Comparison of ENCODE assay signal across 10 mouse cellular contexts in the genomic region with DNA sequence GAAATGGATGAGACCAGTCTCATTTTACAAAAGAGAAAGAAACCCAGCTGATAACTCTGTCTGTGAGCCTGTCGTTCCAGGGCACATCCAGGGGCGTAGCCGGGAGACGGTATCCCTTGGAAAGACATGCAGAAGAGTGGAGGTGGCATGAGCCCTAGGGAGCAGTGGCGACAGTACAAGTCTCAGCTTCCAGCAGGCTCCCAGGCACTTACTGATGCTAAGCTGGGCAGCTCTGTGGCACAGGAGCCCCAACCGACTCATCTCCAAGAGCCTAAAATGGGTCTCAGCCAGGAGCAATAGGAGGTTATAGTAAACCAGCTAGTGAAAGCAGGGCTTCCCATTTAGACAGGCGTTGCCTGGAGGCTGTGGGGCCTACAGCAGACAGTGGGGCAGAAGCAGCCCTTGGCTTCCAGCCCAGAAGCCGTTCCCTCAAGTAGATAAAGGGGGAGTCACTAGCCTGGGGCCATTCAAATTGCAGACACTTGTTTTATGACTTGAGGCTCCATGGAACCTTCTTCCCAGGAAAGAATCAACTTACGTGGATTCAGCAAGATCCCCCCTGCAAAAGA. TPM values are rescaled to one million over a fixed set of nuclear protein-coding genes. Genes with fewer than 3 reads are reported as not detected.
A peak's percentile ranks its signal among the peaks of the same experiment; 100 is the strongest.
DNase-seq lines count a peak whose midpoint lies in the region; ATAC-seq and TF ChIP-seq lines count a peak whose summit lies in the region.
"Had no signal": no experiment of that assay in that cellular context is flagged by ENCODE, and none has a peak within 500 bp of the region (broad histone marks: within the 10 kb centered on the region; RNA-seq: fewer than 3 reads in every experiment).

No protein-coding gene starts in this region.

- no peak for TF ChIP-seq CTCF in layer of hippocampus, adult 2 months (conservative IDR thresholded peaks at IDR 0.05)
- TF ChIP-seq CTCF in MEL (IDR thresholded peaks at IDR 0.05 in 2 of 3, conservative IDR thresholded peaks at IDR 0.05 in 1 of 3; ENCODE audit: control insufficient read depth in 1 of 3, insufficient read depth in 1 of 3, low read depth in 2 of 3, low read length in 3 of 3, poor library complexity in 1 of 3, severe bottlenecking in 1 of 3), result no peak
- no peak for TF ChIP-seq CTCF in bone marrow, adult 2 months (IDR thresholded peaks at IDR 0.05; ENCODE audit: control insufficient read depth, insufficient read depth, low read length)

- TF ChIP-seq EP300 in MEL (IDR thresholded peaks at IDR 0.05; ENCODE audit: low read depth in 1 of 2, low read length in 2 of 2), result no peak

- peak in 1 of 2 experiments; percentile 41 for DNase-seq in layer of hippocampus, adult 2 months (ENCODE audit: low spot score in 2 of 2)
- no peak for DNase-seq in layer of hippocampus, adult 8-10 months (ENCODE audit: low spot score in 2 of 2)
- peak; percentile 86 for DNase-seq in MEL (ENCODE audit: low read depth, low spot score)
- no peak for DNase-seq in thymus, postnatal 0 days (ENCODE audit: low spot score)
- no peak for DNase-seq in kidney, adult 8-10 months

- WGBS in bone marrow, adult 2 months, result 65% methylated on average over 9 of the region's 9 CpGs
- 53% methylated on average over 9 of the region's 9 CpGs for WGBS in intestine, embryonic 16.5 days

- H3K4me1 ChIP-seq in MEL (ENCODE audit: control insufficient read depth in 1 of 2, insufficient read depth in 2 of 2, low read length in 2 of 2), result peaks cover 0 to 12% of the 10 kb centered on the region in 2 experiments
- peaks cover 7% of the 10 kb centered on the region; the same call in 1 of the 2 replicates for H3K4me1 ChIP-seq in bone marrow, adult 2 months (ENCODE audit: control insufficient read depth, insufficient read depth, low read length)
- peaks cover 22% of the 10 kb centered on the region for H3K4me1 ChIP-seq in intestine, embryonic 16.5 days (ENCODE audit: control insufficient read depth, insufficient read depth, low read length)
- H3K4me1 ChIP-seq: embryonic facial prominence, embryonic 12.5 days; midbrain, embryonic 12.5 days had no signal

- no peak overlapping the region for H3K4me2 ChIP-seq in intestine, embryonic 16.5 days (ENCODE audit: low read depth, low read length)
- H3K4me2 ChIP-seq: embryonic facial prominence, embryonic 12.5 days; midbrain, embryonic 12.5 days had no signal

- H3K9ac ChIP-seq in MEL (ENCODE audit: control insufficient read depth, low read depth, low read length, poor library complexity, severe bottlenecking), result peak overlapping the region; percentile 36; the same call in 1 of the 2 replicates
- no peak overlapping the region for H3K9ac ChIP-seq in intestine, embryonic 16.5 days (ENCODE audit: low read depth, low read length)
- H3K9ac ChIP-seq: embryonic facial prominence, embryonic 12.5 days; midbrain, embryonic 12.5 days had no signal

- H3K36me3 ChIP-seq in MEL (ENCODE audit: control insufficient read depth in 1 of 2, insufficient read depth in 2 of 2, low read length in 2 of 2), result peaks cover 0 to 7% of the 10 kb centered on the region in 2 experiments; a peak in 2 of 4 replicates
- H3K36me3 ChIP-seq in intestine, embryonic 16.5 days (ENCODE audit: control insufficient read depth, insufficient read depth, low read length), result peaks cover 5% of the 10 kb centered on the region; the same call in 1 of the 2 replicates

- no peak overlapping the region for H3K4me3 ChIP-seq in layer of hippocampus, adult 2 months
- H3K4me3 ChIP-seq in MEL (ENCODE audit: control insufficient read depth in 1 of 2, insufficient read depth in 1 of 2, low read depth in 2 of 2, low read length in 2 of 2), result no peak overlapping the region
- no peak overlapping the region for H3K4me3 ChIP-seq in bone marrow, adult 2 months (replicated peaks; ENCODE audit: control insufficient read depth, low read depth, low read length)
- H3K4me3 ChIP-seq in intestine, embryonic 16.5 days (ENCODE audit: low read length), result no peak overlapping the region
- H3K4me3 ChIP-seq: embryonic facial prominence, embryonic 12.5 days; midbrain, embryonic 12.5 days had no signal

- no peaks in the 10 kb centered on the region for H3K9me3 ChIP-seq in MEL (replicated peaks; ENCODE audit: insufficient read depth, low read length)
- no peaks in the 10 kb centered on the region for H3K9me3 ChIP-seq in intestine, embryonic 16.5 days (ENCODE audit: control insufficient read depth, low read length)
- H3K9me3 ChIP-seq: embryonic facial prominence, embryonic 12.5 days; midbrain, embryonic 12.5 days had no signal

- TF ChIP-seq POLR2A in MEL (IDR thresholded peaks at IDR 0.05; ENCODE audit: control insufficient read depth in 1 of 2, insufficient read depth in 1 of 2, low read depth in 1 of 2, low read length in 2 of 2, poor library complexity in 1 of 2), result no peak
- TF ChIP-seq POLR2A in bone marrow, adult 2 months (IDR thresholded peaks at IDR 0.05; ENCODE audit: borderline replicate concordance, control insufficient read depth, low read depth, low read length), result no peak

- H3K27ac ChIP-seq in layer of hippocampus, adult 2 months, result peak overlapping the region; percentile 43
- H3K27ac ChIP-seq in MEL (ENCODE audit: control insufficient read depth, low read depth, low read length), result peak overlapping the region; percentile 51
- peak overlapping the region; percentile 37; the same call in 1 of the 2 replicates for H3K27ac ChIP-seq in bone marrow, adult 2 months (ENCODE audit: control insufficient read depth, insufficient read depth, low read depth, low read length, poor library complexity)
- 0 out of 2 replicates have a peak overlapping the region, but pooled peaks have one; percentile 44 for H3K27ac ChIP-seq in intestine, embryonic 16.5 days (ENCODE audit: low read length)
- H3K27ac ChIP-seq: embryonic facial prominence, embryonic 12.5 days; kidney, postnatal 0 days; midbrain, embryonic 12.5 days had no signal

- H3K27me3 ChIP-seq in MEL (ENCODE audit: control insufficient read depth in 1 of 2, insufficient read depth in 2 of 2, low read length in 2 of 2), result no peaks in the 10 kb centered on the region
- no peaks in the 10 kb centered on the region for H3K27me3 ChIP-seq in intestine, embryonic 16.5 days (replicated peaks; ENCODE audit: control insufficient read depth, insufficient read depth, low read length)
- H3K27me3 ChIP-seq: embryonic facial prominence, embryonic 12.5 days; midbrain, embryonic 12.5 days had no signal

- peak; percentile 83 for ATAC-seq in intestine, embryonic 16.5 days

- TF ChIP-seq RAD21 in MEL (IDR thresholded peaks at IDR 0.05; ENCODE audit: low read depth, low read length), result no peak

- H3K79me2 ChIP-seq in MEL (ENCODE audit: control insufficient read depth, insufficient read depth, low read length, poor library complexity), result no peaks in the 10 kb centered on the region

TF ChIP-seq in MEL, 35 proteins besides CTCF, POLR2A, EP300 and RAD21:
- TF ChIP-seq RCOR1 (IDR thresholded peaks at IDR 0.05; ENCODE audit: low read depth, low read length) (no peak), POLR2AphosphoS2 (IDR thresholded peaks at IDR 0.05; ENCODE audit: low read length) (no peak), KAT2A (conservative IDR thresholded peaks at IDR 0.05; ENCODE audit: low read depth, low read length) (no peak), TBP (IDR thresholded peaks at IDR 0.05; ENCODE audit: low read depth, low read length) (peak; percentile 93), NRF1 (IDR thresholded peaks at IDR 0.05; ENCODE audit: insufficient read depth, low read depth, low read length, poor library complexity, severe bottlenecking) (no peak), CHD2 (IDR thresholded peaks at IDR 0.05; ENCODE audit: low read length) (no peak), HCFC1 (IDR thresholded peaks at IDR 0.05; ENCODE audit: low read depth, low read length) (0 out of 2 replicates have a peak, but pooled peaks have one; percentile 15), JUND (IDR thresholded peaks at IDR 0.05; ENCODE audit: low read depth, low read length) (no peak), MXI1 (IDR thresholded peaks at IDR 0.05; ENCODE audit: low read depth, low read length) (no peak), USF2 (IDR thresholded peaks at IDR 0.05; ENCODE audit: borderline replicate concordance in 1 of 2, insufficient read depth in 1 of 2, low read depth in 1 of 2, low read length in 2 of 2) (no peak), SMC3 (IDR thresholded peaks at IDR 0.05; ENCODE audit: low read depth, low read length) (no peak), MYB (IDR thresholded peaks at IDR 0.05; ENCODE audit: low read depth, low read length) (no peak), NELFE (IDR thresholded peaks at IDR 0.05; ENCODE audit: low read depth, low read length) (no peak), GABPA (IDR thresholded peaks at IDR 0.05; ENCODE audit: low read depth, low read length) (no peak), GATA1 (IDR thresholded peaks at IDR 0.05; ENCODE audit: low read depth, low read length) (peak; percentile 40; the same call in 1 of the 2 replicates)

RNA-seq across cellular contexts. Expression of gene Lpin1, which starts 33.0 kb away (rescaled TPM):
- 10 to 100 TPM; 25.3 to 27.6 TPM for total RNA-seq in layer of hippocampus, adult 2 months (2021)
- 10 to 100 TPM; 28.8 to 33.0 (median 30.9) TPM for total RNA-seq in layer of hippocampus, adult 8-10 months (2022)
- total RNA-seq in MEL (2012; rRNA removed), result 1.2 and 1.7 TPM in 2 replicates
- polyA plus RNA-seq in MEL (2012; ENCODE audit: insufficient read depth in 1 of 2, insufficient read length in 2 of 2, low read depth in 1 of 2, low replicate concordance in 2 of 2, missing spikeins in 1 of 2), result 1 to 10 TPM in 1 of 2 experiments, not detected in 1; 3.9 TPM
- polyA plus RNA-seq in bone marrow, adult 2 months (2011; ENCODE audit: insufficient read depth, insufficient read length, low replicate concordance, missing spikeins), result 6.9 and 14.8 TPM in 2 replicates
- polyA plus RNA-seq in intestine, embryonic 16.5 days (2015; fragmentation: Nextera tagmentation; extraction: Ambion mirVana), result 8.5 and 9.6 TPM in 2 replicates
- 6.4 and 6.5 TPM in 2 replicates for polyA plus RNA-seq in thymus, postnatal 0 days (2015; fragmentation: Nextera tagmentation; extraction: Ambion mirVana)
